Mouse (Mus musculus) intestine, embryonic 15.5 days (tissue): Measurements from ENCODE around the gene Itgb1bp1. TPM values are rescaled to one million over a fixed set of nuclear protein-coding genes. Genes with fewer than 3 reads are reported as not detected.

Experiments used
- ATAC-seq: fragments of 200-750 bp; cut with Nextera tagmentation; 2 replicates; pipeline ENCODE4 v1.8.0; 2017; ENCODE audit warnings: moderate TSS enrichment, moderate library complexity
- H3K27ac ChIP-seq: fragments of 300-500 bp; sonication (generic); 2 replicates; pipeline ENCODE4 v1.5.1; 2015; ENCODE audit warnings: mild to moderate bottlenecking, inconsistent platforms
- H3K27me3 ChIP-seq: fragments of 300-500 bp; sonication (generic); replicated peaks from 2 replicates; pipeline ENCODE4 v1.6.1; 2015; ENCODE audit warnings: inconsistent platforms
- H3K36me3 ChIP-seq: fragments of 300-500 bp; sonication (generic); 2 replicates; pipeline ENCODE4 v1.6.1; 2015; ENCODE audit warnings: inconsistent platforms
- H3K4me1 ChIP-seq: fragments of 300-500 bp; sonication (generic); replicated peaks from 2 replicates; pipeline ENCODE4 v1.6.1; 2015; ENCODE audit warnings: inconsistent platforms
- H3K4me2 ChIP-seq: fragments of 300-500 bp; sonication (generic); replicated peaks from 2 replicates; pipeline ENCODE4 v1.6.1; 2015; ENCODE audit warnings: mild to moderate bottlenecking, inconsistent platforms
- H3K4me3 ChIP-seq: fragments of 300-500 bp; sonication (generic); replicated peaks from 2 replicates; pipeline ENCODE4 v1.5.1; 2015; ENCODE audit warnings: inconsistent platforms
- H3K9ac ChIP-seq: fragments of 300-500 bp; sonication (generic); 2 replicates; pipeline ENCODE4 v1.6.1; 2015; ENCODE audit warnings: inconsistent platforms
- H3K9me3 ChIP-seq: fragments of 300-500 bp; sonication (generic); 2 replicates; pipeline ENCODE4 v1.6.1; 2016; ENCODE audit warnings: inconsistent platforms
- WGBS: fragments of 180-500 bp; shearing (Covaris S2); methylation state at CpG from one replicate; pipeline ENCODE4 v1.1.7; 2015; 5-methylcytosine and 5-hydroxymethylcytosine counted together
- polyA plus RNA-seq: library from polyadenylated mRNA; unstranded; fragments of >200 nt; fragmentation: Nextera tagmentation; extraction: Ambion mirVana; gene quantifications from 2 replicates; pipeline ENCODE4 v1.2.1, GENCODE M21; 2015

Gene Itgb1bp1
- polyA plus RNA-seq, 1 experiment from 2014 or later, result 37.6 TPM

DNA sequence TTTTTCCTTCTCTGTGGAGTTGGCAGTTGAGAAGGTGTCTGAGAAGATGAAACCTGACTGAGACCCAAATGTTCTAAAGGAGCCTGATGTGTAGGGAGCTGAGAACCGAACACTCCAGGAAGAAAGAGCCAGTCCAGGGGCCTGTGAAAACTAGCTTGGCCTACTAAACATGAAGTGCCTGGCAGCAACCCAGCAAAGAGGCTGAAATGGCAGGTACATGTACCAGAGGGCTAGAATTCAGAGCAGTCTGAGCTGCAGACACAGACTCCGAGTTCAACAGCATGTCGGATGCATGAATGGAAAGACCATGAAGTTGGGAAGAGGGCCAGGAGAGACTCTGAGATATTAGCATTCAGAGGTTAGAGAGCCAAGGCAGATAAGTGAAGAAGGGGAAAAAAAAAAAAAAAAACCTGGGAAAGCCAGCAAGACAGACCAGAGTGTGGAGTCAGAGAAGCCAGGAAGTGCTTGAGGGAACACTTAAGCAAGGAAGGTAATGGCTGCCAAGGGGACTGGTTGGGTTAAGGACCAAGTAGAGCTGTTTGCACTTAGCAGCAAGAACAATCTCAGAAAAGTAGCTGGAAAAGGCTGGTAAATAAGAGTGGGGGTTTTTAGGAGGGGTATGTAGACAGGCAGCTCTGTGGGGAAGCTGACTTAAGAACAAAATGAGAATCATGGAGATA lies 2.8 kb upstream of the Itgb1bp1 start:
- no peak overlapping the region for H3K9ac ChIP-seq

DNA sequence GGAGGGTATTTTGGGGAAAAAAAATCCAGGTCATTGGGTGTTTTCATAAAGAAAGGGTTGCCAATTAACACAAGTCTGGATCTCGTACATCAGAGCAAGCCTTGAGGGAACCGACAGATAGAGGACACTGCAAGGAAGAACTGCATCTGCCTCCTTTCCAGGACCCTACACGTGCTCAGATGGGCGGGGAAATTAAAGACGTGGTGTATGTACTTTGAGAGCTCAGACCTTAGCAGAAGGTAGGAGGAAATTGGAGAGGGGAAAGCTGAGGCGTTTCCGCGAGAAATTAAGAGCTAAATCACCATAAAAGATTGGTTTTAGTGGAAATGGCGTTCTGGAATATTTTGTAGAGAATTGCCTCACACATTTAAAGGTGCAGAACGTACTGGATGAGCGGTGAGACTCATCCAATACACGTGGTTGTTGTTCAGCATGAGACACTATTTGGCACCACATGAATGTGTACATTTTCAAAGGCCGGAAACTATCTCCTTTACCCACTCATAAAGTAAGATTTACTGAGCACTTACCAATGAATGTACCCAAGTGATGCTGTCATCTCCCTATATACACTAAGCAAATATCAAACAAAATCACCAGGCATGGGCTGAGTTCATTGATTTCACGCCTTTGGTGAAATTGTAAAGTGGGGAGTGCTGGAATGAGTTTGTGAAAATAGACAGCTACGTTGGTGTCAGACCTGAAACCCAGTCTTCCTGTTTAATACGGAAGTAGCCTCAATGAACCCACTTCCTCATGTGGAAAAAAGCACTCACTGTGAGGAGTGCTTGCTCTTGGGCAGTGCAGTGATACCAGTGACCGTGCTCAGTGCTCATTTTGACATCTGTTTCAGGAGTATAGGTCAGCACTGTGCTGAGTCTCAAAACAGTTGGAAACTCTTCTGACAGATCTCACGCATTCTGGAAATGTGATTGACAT lies 897 bp upstream of the Itgb1bp1 start:
- 30% methylated on average over 18 of the region's 18 CpGs for WGBS
- H3K27me3 ChIP-seq, result no peaks in the 10 kb centered on the region
- H3K27ac ChIP-seq, result peak overlapping the region; percentile 93
- H3K9me3 ChIP-seq, result no peaks in the 10 kb centered on the region
- peak overlapping the region; percentile 90 for H3K9ac ChIP-seq
- peak overlapping the region; percentile 66 for H3K4me2 ChIP-seq
- ATAC-seq, result peak; percentile 55
- peaks cover 5% of the 10 kb centered on the region for H3K36me3 ChIP-seq
- peak overlapping the region; percentile 77 for H3K4me3 ChIP-seq
- H3K4me1 ChIP-seq, result peaks cover 15% of the 10 kb centered on the region

More for the DNA sequence above, 2.8 kb upstream of the Itgb1bp1 start:
- Histone ChIP-seq H3K27me3 (no peaks in the 10 kb centered on the region), H3K4me2 (no peak overlapping the region), H3K9me3 (no peaks in the 10 kb centered on the region), H3K36me3 (peaks cover 17% of the 10 kb centered on the region), H3K4me1 (peaks cover 15% of the 10 kb centered on the region), H3K4me3 (no peak overlapping the region), H3K27ac (no peak overlapping the region)
- WGBS, result 87% methylated on average over 3 of the region's 3 CpGs
- ATAC-seq, result no peak

DNA sequence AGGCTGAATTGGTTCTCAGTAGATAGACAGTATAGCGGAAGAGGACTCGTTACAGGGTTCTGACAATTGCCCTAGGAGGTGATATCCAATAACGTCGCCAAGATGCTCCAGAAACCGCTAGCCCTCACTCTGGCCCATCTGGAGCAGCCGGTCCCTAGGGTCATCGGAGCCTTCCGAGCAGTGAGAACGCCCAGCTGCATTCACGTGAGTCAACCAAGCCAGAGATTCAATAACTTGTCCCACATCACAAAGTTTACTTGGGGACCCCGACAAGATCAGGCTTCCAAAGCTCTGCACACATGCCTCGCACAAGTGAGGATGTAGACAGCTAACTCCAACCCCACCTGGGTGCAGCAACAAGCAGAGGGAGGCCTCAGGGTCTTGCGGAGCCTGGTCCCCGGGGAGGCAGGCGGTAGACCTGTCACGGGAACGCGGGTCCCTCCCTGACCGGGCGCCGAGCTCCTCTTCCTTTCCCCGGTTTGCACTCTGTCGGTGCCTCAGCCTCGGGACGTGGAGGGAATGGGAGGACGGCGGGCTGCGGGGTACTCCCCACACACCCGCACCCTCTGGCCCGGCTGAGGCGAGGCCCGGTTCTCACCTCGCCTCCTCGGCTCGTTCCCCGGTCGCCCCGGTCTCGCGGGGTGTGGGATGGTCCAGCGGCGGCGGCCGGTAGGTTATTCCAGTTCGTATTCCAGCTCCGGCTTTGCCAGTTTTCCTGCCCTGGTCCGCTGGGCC lies 409 bp downstream of the Itgb1bp1 start:
- under 1% methylated on average over 47 of the region's 47 CpGs for WGBS

DNA sequence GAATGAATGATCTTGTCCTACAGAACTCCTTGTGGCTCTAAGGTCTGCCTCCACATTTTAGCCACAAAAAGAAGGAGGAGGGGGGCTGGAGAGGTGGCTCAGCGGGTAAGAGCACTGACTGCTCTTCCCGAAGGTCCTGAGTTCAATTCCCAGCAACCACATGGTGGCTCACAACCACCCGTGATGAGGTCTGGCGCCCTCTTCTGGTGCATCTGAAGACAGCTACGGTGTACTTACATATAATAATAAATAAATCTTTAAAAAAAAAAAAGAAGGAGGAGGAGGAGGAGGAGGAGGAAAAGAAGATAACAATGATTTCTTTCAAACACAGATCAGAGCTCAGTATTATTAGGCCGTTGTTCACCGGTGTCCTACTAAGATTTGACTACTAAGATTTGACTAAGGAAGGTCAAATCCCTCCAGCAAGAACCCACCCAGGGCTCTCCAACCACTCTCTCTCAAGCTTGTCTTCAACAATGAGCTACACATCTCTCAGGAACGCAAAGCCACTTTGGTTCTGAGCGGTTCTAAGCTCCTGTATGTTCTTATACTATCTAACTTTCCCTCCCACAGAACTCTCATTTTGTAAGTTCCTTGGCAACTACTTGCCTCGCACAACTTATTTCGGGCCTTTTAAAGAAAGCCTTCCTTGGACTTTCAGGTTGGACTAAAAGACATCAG lies 1.2 kb downstream of the Itgb1bp1 start, which contains the start of gene Cpsf3:
Gene Cpsf3 (plus strand): TSS at position 631 of the 681 bp plus-strand sequence.
- Histone ChIP-seq H3K27me3 (no peaks in the 10 kb centered on the region), H3K4me2 (peak within 1 kb of the TSS; percentile 90), H3K27ac (peak within 1 kb of the TSS; percentile 93), H3K4me1 (peaks cover 14% of the 10 kb centered on the region), H3K9me3 (no peaks in the 10 kb centered on the region), H3K4me3 (peak within 1 kb of the TSS; percentile 77), H3K9ac (peak within 1 kb of the TSS; percentile 90), H3K36me3 (no peaks in the 10 kb centered on the region)
- 58% methylated on average over 11 of the region's 11 CpGs for WGBS
- ATAC-seq, result no peak

More for the DNA sequence above, 409 bp downstream of the Itgb1bp1 start:
- H3K4me3 ChIP-seq, result peak overlapping the region; percentile 77
- peak overlapping the region; percentile 90 for H3K4me2 ChIP-seq
- no peaks in the 10 kb centered on the region for H3K36me3 ChIP-seq
- H3K9ac ChIP-seq, result peak overlapping the region; percentile 79
- no peaks in the 10 kb centered on the region for H3K9me3 ChIP-seq
- ATAC-seq, result peak; percentile 87
- H3K4me1 ChIP-seq, result peaks cover 15% of the 10 kb centered on the region
- H3K27ac ChIP-seq, result peak overlapping the region; percentile 77
- H3K27me3 ChIP-seq, result no peaks in the 10 kb centered on the region

DNA sequence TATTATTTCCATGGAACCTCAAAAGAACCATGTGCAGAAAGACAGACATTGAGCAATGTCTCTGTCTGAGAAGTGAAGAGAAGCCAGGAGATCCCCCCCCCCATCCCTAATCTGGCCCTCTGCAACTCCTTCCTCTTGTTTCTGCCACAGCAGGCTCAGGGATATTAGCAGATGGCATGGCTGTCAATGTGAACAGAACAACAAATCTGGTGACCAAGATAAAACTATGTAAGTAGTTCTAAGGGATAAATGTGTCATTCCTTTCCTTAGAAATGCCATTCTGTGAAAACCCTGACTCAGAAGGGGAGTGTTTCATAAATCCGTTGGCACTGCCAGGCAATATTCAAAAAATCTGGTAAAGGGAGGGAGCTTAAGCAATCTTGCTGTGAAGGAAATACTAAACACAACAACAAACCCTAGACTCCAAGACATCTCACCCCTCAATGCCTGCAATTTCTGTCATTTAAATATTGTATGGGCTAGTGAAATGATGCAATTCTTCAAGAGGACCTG lies 8.7 kb downstream of the Itgb1bp1 start:
- Histone ChIP-seq H3K27ac (no peak overlapping the region), H3K27me3 (no peaks in the 10 kb centered on the region), H3K9ac (no peak overlapping the region), H3K4me2 (no peak overlapping the region), H3K4me1 (no peaks in the 10 kb centered on the region), H3K4me3 (no peak overlapping the region), H3K9me3 (no peaks in the 10 kb centered on the region), H3K36me3 (no peaks in the 10 kb centered on the region)
- 85% methylated on average over 1 of the region's 1 CpGs for whole genome bisulfite sequencing
- no peak for ATAC-seq

DNA sequence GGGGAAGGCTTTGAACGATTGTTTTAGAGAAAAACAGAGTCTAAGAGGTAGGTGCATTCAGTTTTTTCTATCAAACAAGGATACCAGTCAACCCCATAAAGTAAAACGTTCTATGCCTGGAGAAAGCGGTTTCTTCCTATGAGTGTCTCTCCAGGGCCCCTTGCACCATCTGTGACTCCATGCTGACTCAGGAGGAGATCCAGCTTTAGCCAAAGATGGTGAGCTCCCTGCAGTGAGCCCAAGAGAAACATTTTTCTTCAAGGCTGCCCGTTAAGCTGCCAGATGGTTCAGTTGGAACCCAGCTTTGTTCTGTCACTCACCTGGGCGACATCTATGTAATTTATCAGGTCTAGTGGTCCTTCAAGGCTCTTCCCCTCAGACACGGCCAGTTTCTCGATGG lies 11.6 kb downstream of the Itgb1bp1 start:
- Histone ChIP-seq H3K9ac (no peak overlapping the region), H3K36me3 (peaks cover 15% of the 10 kb centered on the region), H3K9me3 (no peaks in the 10 kb centered on the region), H3K4me2 (no peak overlapping the region), H3K27ac (no peak overlapping the region), H3K27me3 (no peaks in the 10 kb centered on the region), H3K4me3 (no peak overlapping the region), H3K4me1 (no peaks in the 10 kb centered on the region)
- 84% methylated on average over 7 of the region's 7 CpGs for WGBS
- no peak for ATAC-seq

DNA sequence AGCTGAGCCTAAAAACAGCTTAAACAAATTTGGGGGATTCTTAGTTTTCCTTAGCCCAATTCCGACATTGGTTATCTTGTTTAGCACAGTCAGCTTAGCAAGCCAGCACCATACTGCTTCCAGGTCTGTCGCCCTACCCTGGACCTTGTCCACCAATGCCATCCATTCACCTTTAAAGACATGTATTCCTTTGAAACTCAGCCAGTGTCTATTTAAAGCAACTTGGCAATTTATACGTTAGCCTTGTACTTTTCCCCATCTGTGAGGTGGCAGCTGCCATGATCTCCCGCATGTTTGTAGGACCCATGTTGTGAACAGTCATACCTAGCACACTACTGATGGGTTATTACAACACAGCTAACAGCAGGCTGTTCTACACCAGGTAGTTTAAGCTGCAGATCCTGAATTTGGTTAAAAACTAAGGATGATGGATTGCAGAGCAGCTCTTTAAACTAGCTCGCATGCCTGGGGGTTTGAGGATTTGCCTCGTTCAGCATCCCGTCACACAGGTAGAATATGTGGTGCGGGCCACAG lies 17.9 kb downstream of the Itgb1bp1 start:
- Histone ChIP-seq H3K4me1 (peaks cover 4% of the 10 kb centered on the region; the same call in 1 of the 2 replicates), H3K4me3 (no peak overlapping the region), H3K27me3 (no peaks in the 10 kb centered on the region), H3K27ac (no peak overlapping the region), H3K4me2 (no peak overlapping the region), H3K36me3 (peaks cover 22% of the 10 kb centered on the region), H3K9me3 (no peaks in the 10 kb centered on the region), H3K9ac (no peak overlapping the region)
- no peak for ATAC-seq
- 86% methylated on average over 8 of the region's 8 CpGs for WGBS

DNA sequence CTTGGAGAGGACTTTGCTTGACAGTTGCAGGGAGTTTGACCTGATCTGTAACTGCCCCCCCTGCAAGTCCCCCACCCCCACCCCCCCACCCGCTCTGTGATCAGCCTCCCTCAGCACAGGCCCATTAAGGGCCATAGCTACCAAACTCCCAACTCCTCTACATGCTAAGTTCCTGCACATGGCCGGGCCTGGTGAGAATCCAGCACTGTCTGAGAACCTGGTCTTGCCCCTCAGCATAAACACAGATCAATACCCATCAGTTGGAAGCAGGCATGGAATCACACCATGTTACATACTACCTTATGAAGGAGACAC lies 19.3 kb downstream of the Itgb1bp1 start:
- H3K27ac ChIP-seq, result no peak overlapping the region
- WGBS, result 78% methylated on average over 2 of the region's 2 CpGs
- H3K4me2 ChIP-seq, result no peak overlapping the region
- H3K9ac ChIP-seq, result no peak overlapping the region
- H3K4me3 ChIP-seq, result no peak overlapping the region
- peaks cover 24% of the 10 kb centered on the region for H3K36me3 ChIP-seq
- H3K27me3 ChIP-seq, result no peaks in the 10 kb centered on the region
- H3K9me3 ChIP-seq, result no peaks in the 10 kb centered on the region
- ATAC-seq, result no peak; the same call in none of the 2 replicates
- H3K4me1 ChIP-seq, result peaks cover 4% of the 10 kb centered on the region; the same call in 1 of the 2 replicates

DNA sequence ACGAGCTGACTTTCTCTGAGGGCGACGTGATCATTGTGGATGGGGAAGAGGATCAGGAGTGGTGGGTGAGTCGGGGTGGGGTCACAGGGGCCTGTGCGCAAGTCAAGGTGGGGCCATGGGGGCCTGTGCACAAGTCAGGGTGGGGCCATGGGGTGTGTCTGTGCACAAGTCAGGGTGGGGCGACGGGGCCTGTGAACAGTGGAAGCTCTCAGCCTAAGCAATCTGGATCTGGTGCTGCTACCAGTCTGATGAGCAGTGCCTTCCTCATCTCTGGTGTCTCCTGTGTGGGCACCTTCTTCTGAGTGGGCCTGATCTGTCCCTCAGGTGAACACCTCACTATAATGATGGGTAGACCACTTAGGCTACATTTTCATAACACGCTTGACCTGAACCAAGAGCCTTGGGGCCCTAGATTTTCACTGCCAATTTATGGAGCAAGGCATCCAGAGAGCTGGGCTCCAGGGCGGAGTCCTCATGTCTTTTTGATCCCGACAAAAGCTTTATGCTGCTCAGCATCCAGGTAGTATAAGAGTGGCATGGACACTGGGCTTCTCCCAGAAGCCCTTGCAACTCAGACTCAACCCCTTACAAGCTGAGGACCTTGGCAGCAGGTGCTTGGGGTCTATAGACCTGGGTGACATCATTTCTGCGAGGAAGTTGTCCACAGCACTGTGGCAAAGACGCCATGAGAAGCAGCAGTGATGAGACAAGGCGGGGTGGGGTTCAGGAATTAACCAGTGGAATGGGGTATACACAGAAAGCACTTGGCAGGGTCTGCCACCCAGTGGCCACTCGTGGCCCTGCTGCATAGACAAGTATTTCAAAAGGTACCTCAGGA lies 19.9 kb downstream of the Itgb1bp1 start:
- Histone ChIP-seq H3K4me2 (no peak overlapping the region), H3K4me1 (peaks cover 4% of the 10 kb centered on the region; the same call in 1 of the 2 replicates), H3K27me3 (no peaks in the 10 kb centered on the region), H3K27ac (no peak overlapping the region), H3K4me3 (no peak overlapping the region), H3K9ac (no peak overlapping the region), H3K36me3 (peaks cover 18% of the 10 kb centered on the region), H3K9me3 (no peaks in the 10 kb centered on the region)
- peak; percentile 79 for ATAC-seq
- 67% methylated on average over 14 of the region's 14 CpGs for WGBS

DNA sequence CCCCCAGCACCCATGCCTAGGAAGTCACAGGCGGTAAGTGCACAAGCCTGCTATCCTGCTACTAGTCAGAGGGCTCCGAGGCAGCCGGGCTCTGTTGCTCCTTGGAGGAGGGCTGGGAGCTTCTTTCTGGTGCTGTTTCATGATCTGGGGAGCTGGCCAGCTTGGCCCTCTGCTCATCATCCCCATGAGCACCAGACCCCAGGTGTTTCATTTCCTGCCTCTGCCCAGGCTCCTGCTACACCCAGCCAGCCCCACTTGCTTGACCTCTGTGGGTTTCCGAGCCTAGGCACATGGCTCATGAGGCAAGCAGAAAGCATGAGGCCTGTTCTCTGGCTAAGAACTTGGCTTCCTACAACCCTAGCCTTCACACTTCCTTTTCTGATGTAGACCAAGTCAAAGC lies 20.6 kb downstream of the Itgb1bp1 start:
- H3K4me1 ChIP-seq, result peaks cover 4% of the 10 kb centered on the region; the same call in 1 of the 2 replicates
- H3K9me3 ChIP-seq, result no peaks in the 10 kb centered on the region
- peaks cover 11% of the 10 kb centered on the region for H3K36me3 ChIP-seq
- ATAC-seq, result peak; percentile 5; the same call in 1 of the 2 replicates
- H3K4me2 ChIP-seq, result no peak overlapping the region
- 0 out of 2 replicates have a peak overlapping the region, but pooled peaks have one; percentile 13 for H3K27ac ChIP-seq
- no peak overlapping the region for H3K4me3 ChIP-seq
- WGBS, result 81% methylated on average over 4 of the region's 4 CpGs
- H3K9ac ChIP-seq, result no peak overlapping the region
- H3K27me3 ChIP-seq, result no peaks in the 10 kb centered on the region
